Mouse (Mus musculus): ENCODE results near the gene Dtnb.

DNA sequence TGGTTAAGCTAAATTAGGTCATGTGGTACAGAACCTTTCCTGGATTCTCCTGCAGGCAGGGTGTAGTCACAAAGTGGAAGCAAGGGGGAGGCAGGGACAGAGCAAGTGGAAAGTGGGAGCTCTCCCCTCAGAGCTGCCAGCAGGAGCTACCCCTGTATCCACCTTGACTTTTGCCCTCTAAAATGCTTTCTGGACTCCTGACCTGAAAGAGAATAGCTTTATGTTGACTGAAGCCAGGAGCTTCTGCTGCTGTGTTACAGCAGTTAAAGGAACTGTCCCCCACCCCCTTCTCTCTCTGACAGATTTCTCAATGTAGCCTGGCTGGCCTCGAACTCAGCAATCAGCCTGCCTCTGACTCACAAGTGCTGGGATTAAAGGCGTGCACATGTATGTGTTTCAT lies 32.6 kb upstream of the Dtnb start:
- TF ChIP-seq POU5F1 (IDR thresholded peaks at IDR 0.05; ENCODE audit: borderline replicate concordance, low read length) (no peak), CTCF (conservative IDR thresholded peaks at IDR 0.05; ENCODE audit: low read length) (no peak), NANOG (IDR thresholded peaks at IDR 0.05; ENCODE audit: borderline replicate concordance, low read length) (no peak)
